Mouse (Mus musculus) hindbrain, postnatal 0 days (tissue): ENCODE measurements around the gene Gm29427. TPM values are rescaled to one million over a fixed set of nuclear protein-coding genes. Genes with fewer than 3 reads are reported as not detected.

Experiments used
- ATAC-seq: fragments of 200-750 bp; cut with Nextera tagmentation; 2 replicates; pipeline ENCODE4 v1.8.0; 2017; ENCODE audit warnings: mild to moderate bottlenecking, moderate TSS enrichment, moderate library complexity
- DNase-seq: peaks from one replicate; pipeline ENCODE4 v3.0.0-alpha.2; 2015; ENCODE audit warnings: low spot score
- H3K27ac ChIP-seq: fragments of 300-500 bp; sonication (generic); 2 replicates; pipeline ENCODE4 v1.5.1; 2014; ENCODE audit warnings: mild to moderate bottlenecking
- H3K27me3 ChIP-seq: fragments of 300-500 bp; sonication (generic); 2 replicates; pipeline ENCODE4 v1.6.1; 2014; ENCODE audit warnings: low read length, mixed read lengths; ENCODE audit not compliant: insufficient read depth
- H3K36me3 ChIP-seq: fragments of 300-500 bp; sonication (generic); 2 replicates; pipeline ENCODE4 v1.6.1; 2014; ENCODE audit warnings: low read length, mixed read lengths; ENCODE audit not compliant: insufficient read depth
- H3K4me1 ChIP-seq: fragments of 300-500 bp; sonication (generic); 2 replicates; pipeline ENCODE4 v1.6.1; 2014; ENCODE audit warnings: antibody characterized with exemption, low read length, mixed read lengths; ENCODE audit not compliant: insufficient read depth
- H3K4me2 ChIP-seq: fragments of 300-500 bp; sonication (generic); 2 replicates; pipeline ENCODE4 v1.6.1; 2014; ENCODE audit warnings: low read depth, mild to moderate bottlenecking, low read length, moderate library complexity, mixed read lengths
- H3K4me3 ChIP-seq: fragments of 300-500 bp; sonication (generic); 2 replicates; pipeline ENCODE4 v1.5.1; 2014; ENCODE audit warnings: low read length
- H3K9ac ChIP-seq: fragments of 300-500 bp; sonication (generic); replicated peaks from 2 replicates; pipeline ENCODE4 v1.6.1; 2014; ENCODE audit warnings: mild to moderate bottlenecking, low read length, moderate library complexity, mixed read lengths
- H3K9me3 ChIP-seq: fragments of 300-500 bp; sonication (generic); 2 replicates; pipeline ENCODE4 v1.6.1; 2016; ENCODE audit warnings: low read length, mixed read lengths
- CTCF ChIP-seq: IDR thresholded peaks from 2 replicates; pipeline ENCODE4 v1.5.1; 2016; ENCODE audit warnings: antibody characterized with exemption, control low read depth, low read depth
- WGBS: fragments of 180-500 bp; shearing (Covaris S2); extraction: QIAGEN DNeasy Blood & Tissue Kit; methylation state at CpG from one replicate; pipeline ENCODE4 v1.1.7; 2014; 5-methylcytosine and 5-hydroxymethylcytosine counted together
- polyA plus RNA-seq: library from polyadenylated mRNA; unstranded; fragments of >200 nt; fragmentation: Nextera tagmentation; extraction: Ambion mirVana; gene quantifications from 2 replicates; pipeline ENCODE4 v1.2.1, GENCODE M21; 2015
- total RNA-seq: library from RNA; depleted of rRNA; stranded (reverse); fragments of >200 nt; gene quantifications from 2 replicates; pipeline ENCODE4 v1.2.3, GENCODE M21; 2014

Gene Gm29427
- total and polyA plus RNA-seq, 2 experiments from 2014 or later, result not detected

DNA sequence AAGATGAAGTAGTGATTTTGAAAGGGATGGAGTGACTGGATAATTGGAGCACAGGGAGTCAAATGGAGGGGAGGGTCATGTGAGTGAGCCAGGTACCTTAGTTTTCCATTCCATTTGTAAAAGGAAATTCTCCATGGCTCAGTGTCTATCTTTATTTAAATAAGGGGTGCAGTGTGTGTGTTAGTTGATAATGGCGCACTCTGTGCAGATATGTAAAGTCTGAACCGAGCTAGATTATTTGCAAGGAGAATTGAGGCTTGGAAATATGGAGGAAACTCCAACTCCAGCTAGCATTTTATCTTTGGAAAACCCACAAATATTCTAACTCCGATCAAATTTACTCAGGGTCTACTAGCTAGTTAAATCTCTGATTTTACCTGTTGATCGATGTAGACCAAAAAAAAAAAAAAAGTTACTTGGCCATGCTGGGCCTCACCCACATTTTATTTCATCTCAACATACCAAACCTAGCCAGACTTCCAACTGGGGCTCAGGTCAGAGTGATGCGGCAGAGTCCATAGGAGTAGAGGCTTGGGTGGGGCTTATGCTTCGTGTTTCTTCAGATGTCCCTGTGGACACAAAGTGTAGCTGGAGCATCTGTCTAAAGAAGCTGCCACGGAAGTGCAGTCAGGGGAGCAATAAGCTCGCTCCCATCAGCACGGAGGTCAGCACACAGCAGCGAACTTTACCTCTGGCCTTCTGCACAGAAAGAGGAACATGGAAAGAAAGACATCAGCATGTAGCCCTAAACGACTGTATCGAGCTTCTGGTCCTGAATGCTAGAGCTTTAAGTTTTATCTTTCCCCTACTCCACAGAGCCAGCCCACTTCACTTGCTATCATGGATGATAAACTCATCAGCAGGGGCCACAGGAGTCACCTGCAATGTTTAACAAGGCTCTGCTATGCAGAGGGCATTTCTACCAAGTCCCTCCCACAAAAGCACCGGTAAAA, 17.4 kb upstream of the Gm29427 start:
- Histone ChIP-seq H3K4me1 (peaks cover 4% of the 10 kb centered on the region; the same call in 1 of the 2 replicates), H3K36me3 (no peaks in the 10 kb centered on the region), H3K9me3 (no peaks in the 10 kb centered on the region), H3K4me3 (no peak overlapping the region), H3K27ac (no peak overlapping the region), H3K27me3 (no peaks in the 10 kb centered on the region), H3K4me2 (no peak overlapping the region), H3K9ac (no peak overlapping the region)
- DNase-seq (no peak), ATAC-seq (no peak)
- TF ChIP-seq CTCF, result no peak
- 88% methylated on average over 13 of the region's 13 CpGs for WGBS

DNA sequence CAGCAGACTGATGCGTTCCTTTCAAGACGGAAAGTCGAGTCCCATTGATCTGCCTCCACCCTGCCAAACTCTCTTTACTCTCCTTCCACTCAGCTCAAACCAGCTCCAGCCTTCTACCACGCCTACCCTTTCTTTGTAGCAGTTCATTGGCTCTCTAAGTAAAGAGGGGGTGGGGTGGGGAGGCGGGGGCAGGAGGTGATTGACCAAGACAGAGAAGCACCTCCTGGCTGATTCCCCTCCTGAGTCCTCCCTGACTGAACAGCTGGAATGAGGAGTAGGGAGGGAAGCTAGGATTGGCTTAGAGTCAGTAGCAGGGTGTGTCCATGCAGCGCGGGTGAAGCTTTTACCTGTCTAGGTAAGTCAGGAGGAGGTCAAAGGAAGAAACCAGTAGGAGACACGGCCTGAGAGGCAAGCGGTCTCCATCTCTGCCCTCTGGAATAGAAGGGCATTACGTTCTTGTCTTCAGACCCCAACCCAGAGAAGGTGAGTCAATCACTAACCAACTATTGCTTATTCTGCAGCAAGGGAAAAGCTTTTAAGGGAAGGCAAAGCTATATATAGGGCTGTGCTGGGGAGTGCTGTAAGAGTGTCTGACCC, 16.2 kb upstream of the Gm29427 start, which contains the start of gene AA986860:
Gene AA986860 (plus strand): TSS at position 236 of the 597 bp plus-strand sequence.
- no peak for DNase-seq
- Histone ChIP-seq H3K9me3 (no peaks in the 10 kb centered on the region), H3K9ac (no peak within 1 kb of the TSS), H3K4me2 (peak within 1 kb of the TSS; percentile 31), H3K4me1 (peaks cover 4% of the 10 kb centered on the region; the same call in 1 of the 2 replicates), H3K27ac (no peak within 1 kb of the TSS), H3K36me3 (no peaks in the 10 kb centered on the region), H3K27me3 (no peaks in the 10 kb centered on the region), H3K4me3 (no peak within 1 kb of the TSS)
- 11% methylated on average over 10 of the region's 10 CpGs for WGBS
- TF ChIP-seq CTCF, result no peak
- ATAC-seq, result peak; percentile 29; the same call in 1 of the 2 replicates

DNA sequence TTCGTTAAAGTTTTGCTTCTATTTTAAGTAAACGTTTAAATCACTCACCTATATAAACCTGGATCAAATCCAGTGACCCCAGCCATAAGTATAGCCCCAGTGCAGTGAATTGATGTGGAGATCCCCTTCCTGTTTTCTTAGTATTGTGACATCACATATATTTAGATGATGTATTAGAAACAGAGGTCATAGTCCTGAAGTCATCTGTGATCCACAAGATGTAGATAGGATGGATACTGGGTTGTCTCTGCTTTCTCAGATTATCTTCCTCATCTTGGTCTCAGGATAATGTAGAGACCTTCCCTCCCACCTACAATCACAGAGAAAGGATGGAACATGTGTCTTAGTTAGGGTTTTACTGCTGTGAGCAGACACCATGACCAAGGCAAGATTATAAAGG, 13.6 kb upstream of the Gm29427 start, which contains the start of gene Pfkfb2:
Gene Pfkfb2 (minus strand): TSS at position 101 of the 400 bp plus-strand sequence.
- ATAC-seq (no peak), DNase-seq (no peak)
- peaks cover 4% of the 10 kb centered on the region; the same call in 1 of the 2 replicates for H3K4me1 ChIP-seq
- H3K9ac ChIP-seq, result no peak within 1 kb of the TSS
- no peaks in the 10 kb centered on the region for H3K36me3 ChIP-seq
- H3K4me2 ChIP-seq, result no peak within 1 kb of the TSS
- no peak within 1 kb of the TSS for H3K27ac ChIP-seq
- H3K27me3 ChIP-seq, result no peaks in the 10 kb centered on the region
- no peaks in the 10 kb centered on the region for H3K9me3 ChIP-seq
- WGBS, result 81% methylated on average over 2 of the region's 2 CpGs
- H3K4me3 ChIP-seq, result no peak within 1 kb of the TSS
- no peak for TF ChIP-seq CTCF

DNA sequence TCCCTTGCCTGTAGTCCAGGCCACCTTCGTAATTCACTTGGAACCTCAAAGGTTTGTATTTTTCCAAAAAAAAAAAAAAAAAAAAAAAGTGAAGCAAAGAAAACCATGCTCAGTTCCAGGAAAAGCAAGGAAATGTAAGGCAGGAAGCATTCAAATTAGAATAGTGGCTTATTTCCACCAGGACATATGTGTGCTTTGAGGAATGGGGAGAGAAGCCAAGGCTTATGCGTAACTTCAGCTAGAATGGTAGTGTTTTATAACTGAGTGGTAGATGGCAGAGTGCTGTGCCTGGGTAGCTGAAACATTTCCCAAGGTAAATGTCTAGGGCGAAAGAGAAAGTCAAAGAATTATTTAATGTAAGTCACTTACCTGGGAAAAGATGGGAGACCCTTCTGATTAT, 13.1 kb upstream of the Gm29427 start:
- WGBS, result 95% methylated on average over 3 of the region's 3 CpGs
- Histone ChIP-seq H3K27me3 (no peaks in the 10 kb centered on the region), H3K4me3 (no peak overlapping the region), H3K27ac (no peak overlapping the region), H3K4me1 (peaks cover 4% of the 10 kb centered on the region; the same call in 1 of the 2 replicates), H3K36me3 (no peaks in the 10 kb centered on the region), H3K9ac (no peak overlapping the region), H3K9me3 (no peaks in the 10 kb centered on the region), H3K4me2 (no peak overlapping the region)
- ATAC-seq (no peak), DNase-seq (no peak)
- no peak for TF ChIP-seq CTCF

DNA sequence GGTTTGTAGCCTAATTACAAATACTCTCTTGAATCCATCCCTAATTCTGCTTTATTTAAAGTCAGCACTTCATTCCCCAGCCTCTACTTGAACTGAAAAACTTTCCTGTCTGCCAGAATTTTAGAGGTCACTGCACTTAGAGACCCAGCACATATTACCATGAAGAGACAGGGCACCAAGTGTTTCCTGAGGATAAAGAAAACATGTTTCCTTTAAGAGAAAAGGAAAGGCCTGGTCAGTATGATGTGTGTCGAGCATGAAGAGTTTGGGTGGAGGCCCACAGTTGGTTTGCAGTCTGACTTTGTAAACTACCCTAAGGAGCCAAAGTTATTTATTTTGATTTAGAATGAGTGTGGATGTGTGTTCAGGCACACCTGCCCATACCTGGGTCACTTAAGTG, 12.5 kb upstream of the Gm29427 start:
- H3K27ac ChIP-seq, result no peak overlapping the region
- ATAC-seq (no peak), DNase-seq (no peak)
- H3K4me3 ChIP-seq, result no peak overlapping the region
- no peaks in the 10 kb centered on the region for H3K36me3 ChIP-seq
- WGBS, result 69% methylated on average over 1 of the region's 1 CpGs
- H3K4me1 ChIP-seq, result peaks cover 4% of the 10 kb centered on the region; the same call in 1 of the 2 replicates
- TF ChIP-seq CTCF, result no peak
- no peak overlapping the region for H3K9ac ChIP-seq
- H3K4me2 ChIP-seq, result no peak overlapping the region
- no peaks in the 10 kb centered on the region for H3K9me3 ChIP-seq
- H3K27me3 ChIP-seq, result no peaks in the 10 kb centered on the region

DNA sequence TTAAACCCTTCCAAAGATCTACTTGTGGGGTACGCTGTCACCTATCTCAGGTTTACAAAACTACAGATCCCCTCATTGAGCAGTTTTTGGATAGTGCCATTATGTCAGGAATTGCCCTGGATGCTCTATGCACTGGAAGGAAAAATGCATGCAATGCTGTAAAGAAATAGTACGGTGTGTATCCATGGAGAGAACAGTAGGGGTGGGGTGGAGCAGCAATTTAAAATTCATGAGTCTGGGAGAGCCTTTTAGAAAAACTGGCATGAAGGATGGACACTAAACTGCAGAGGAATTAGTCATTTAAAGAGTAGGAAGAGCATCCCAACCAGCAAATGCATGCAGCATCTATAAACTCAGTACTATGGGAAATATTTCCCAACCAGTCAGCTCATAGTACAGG, 10.8 kb upstream of the Gm29427 start:
- Histone ChIP-seq H3K27me3 (no peaks in the 10 kb centered on the region), H3K9me3 (no peaks in the 10 kb centered on the region), H3K36me3 (no peaks in the 10 kb centered on the region), H3K27ac (no peak overlapping the region), H3K4me3 (no peak overlapping the region), H3K4me2 (no peak overlapping the region), H3K4me1 (no peaks in the 10 kb centered on the region), H3K9ac (no peak overlapping the region)
- no peak for TF ChIP-seq CTCF
- 44% methylated on average over 2 of the region's 2 CpGs for WGBS
- DNase-seq (no peak), ATAC-seq (no peak)

DNA sequence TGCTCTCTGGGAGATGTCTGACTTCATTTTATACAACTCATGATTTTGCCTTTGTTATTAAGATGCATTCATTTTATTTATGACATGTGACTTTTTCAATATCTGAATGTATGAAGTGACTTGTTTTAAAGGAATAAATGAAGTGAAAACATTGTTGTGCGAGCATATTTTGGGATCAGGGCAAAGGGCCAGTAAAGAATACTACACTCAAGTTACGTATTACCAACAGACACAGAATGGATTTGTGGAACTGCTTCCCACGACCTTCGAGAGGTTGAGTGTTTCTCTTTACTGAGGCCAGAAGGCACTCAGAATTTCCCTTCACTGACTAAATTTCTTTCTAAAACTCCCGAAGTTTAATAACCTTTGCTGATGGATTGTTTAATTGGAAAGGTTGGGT, 8.6 kb upstream of the Gm29427 start:
- no peak for ATAC-seq
- TF ChIP-seq CTCF, result no peak
- Histone ChIP-seq H3K36me3 (no peaks in the 10 kb centered on the region), H3K4me1 (no peaks in the 10 kb centered on the region), H3K27ac (no peak overlapping the region), H3K4me2 (no peak overlapping the region), H3K4me3 (no peak overlapping the region), H3K9me3 (no peaks in the 10 kb centered on the region), H3K27me3 (no peaks in the 10 kb centered on the region), H3K9ac (no peak overlapping the region)
- DNase-seq, result no peak
- 96% methylated on average over 5 of the region's 5 CpGs for WGBS
